Mouse (Mus musculus): ENCODE measurements at regions not wholly inside any gene's neighbourhood (a gene's known extent, or its start where the extent isn't known, plus 50 kb on each side); places are given as distances from the start of the nearest gene placed in this dataset.

DNA sequence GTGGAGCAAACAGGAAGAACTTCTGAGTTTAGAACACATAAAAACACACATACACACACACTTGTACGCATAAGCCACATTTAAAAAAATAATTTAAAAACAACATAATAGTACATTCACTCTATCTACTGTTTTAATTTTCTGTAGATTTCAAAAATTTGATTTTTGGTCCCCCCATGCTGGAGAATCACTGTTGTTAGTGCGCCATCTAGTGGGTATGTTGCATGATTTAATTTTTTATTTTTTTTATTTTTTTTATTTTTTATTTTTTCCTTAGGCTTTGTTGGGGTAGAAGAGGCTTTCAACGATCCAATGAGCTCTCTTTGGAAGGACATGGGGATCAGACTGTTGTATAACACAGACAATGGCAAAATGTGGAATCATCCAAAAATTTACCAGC lies 59.1 kb upstream of the Pced1b start:
- TF ChIP-seq CHD2 (IDR thresholded peaks at IDR 0.05; ENCODE audit: low read depth, low read length) (no peak), ZC3H11A (IDR thresholded peaks at IDR 0.05; ENCODE audit: borderline replicate concordance, low read depth, low read length) (no peak)

Data from ES-E14 (cell line).